Mouse (Mus musculus) liver, embryonic 11.5 days (tissue): Measurements from ENCODE around the gene Prss56. TPM values are rescaled to one million over a fixed set of nuclear protein-coding genes. Genes with fewer than 3 reads are reported as not detected.

ENCODE experiments used
- ATAC-seq: fragments of 200-750 bp; cut with Nextera tagmentation; replicated peaks from 2 replicates; pipeline ENCODE4 v1.8.0; 2017; ENCODE audit warnings: moderate number of reproducible peaks, mild to moderate bottlenecking, moderate TSS enrichment, moderate library complexity; ENCODE audit not compliant: low FRiP score
- DNase-seq: peaks from one replicate; pipeline ENCODE4 v3.0.0-alpha.2; 2017; ENCODE audit warnings: low spot score
- H3K27ac ChIP-seq: fragments of 300-500 bp; sonication (generic); 2 replicates; pipeline ENCODE4 v1.5.1; 2014; ENCODE audit warnings: mild to moderate bottlenecking, low read depth, low read length, control low read depth
- H3K27me3 ChIP-seq: fragments of 300-500 bp; sonication (generic); replicated peaks from 2 replicates; pipeline ENCODE4 v1.6.1; 2014; ENCODE audit warnings: low read length, mixed read lengths; ENCODE audit not compliant: control insufficient read depth, insufficient read depth
- H3K36me3 ChIP-seq: fragments of 300-500 bp; sonication (generic); 2 replicates; pipeline ENCODE4 v1.6.1; 2014; ENCODE audit warnings: mild to moderate bottlenecking, low read length, moderate library complexity, mixed read lengths; ENCODE audit not compliant: control insufficient read depth, insufficient read depth
- H3K4me1 ChIP-seq: fragments of 300-500 bp; sonication (generic); replicated peaks from 2 replicates; pipeline ENCODE4 v1.6.1; 2014; ENCODE audit warnings: low read length, mixed read lengths; ENCODE audit not compliant: control insufficient read depth, insufficient read depth
- H3K4me2 ChIP-seq: fragments of 300-500 bp; sonication (generic); 2 replicates; pipeline ENCODE4 v1.6.1; 2014; ENCODE audit warnings: mild to moderate bottlenecking, control low read depth, moderate library complexity
- H3K4me3 ChIP-seq: fragments of 300-500 bp; sonication (generic); 2 replicates; pipeline ENCODE4 v1.5.1; 2014; ENCODE audit warnings: low read depth, low read length, control low read depth
- H3K9ac ChIP-seq: fragments of 300-500 bp; sonication (generic); 2 replicates; pipeline ENCODE4 v1.6.1; 2014; ENCODE audit warnings: low read depth, low read length, control low read depth
- H3K9me3 ChIP-seq: fragments of 300-500 bp; sonication (generic); 2 replicates; pipeline ENCODE4 v1.6.1; 2016; ENCODE audit warnings: low read length, inconsistent platforms, mixed read lengths; ENCODE audit not compliant: control insufficient read depth
- WGBS: fragments of 180-500 bp; shearing (Covaris S2); extraction: QIAGEN DNeasy Blood & Tissue Kit; methylation state at CpG from one replicate; pipeline ENCODE4 v1.1.7; 2014; 5-methylcytosine and 5-hydroxymethylcytosine counted together
- polyA plus RNA-seq: library from polyadenylated mRNA; unstranded; fragments of >200 nt; fragmentation: Nextera tagmentation; extraction: Ambion mirVana; gene quantifications from 2 replicates; pipeline ENCODE4 v1.2.1, GENCODE M21; 2014

Prss56 gene
- polyA plus RNA-seq, 1 experiment from 2014 or later, result not detected

DNA sequence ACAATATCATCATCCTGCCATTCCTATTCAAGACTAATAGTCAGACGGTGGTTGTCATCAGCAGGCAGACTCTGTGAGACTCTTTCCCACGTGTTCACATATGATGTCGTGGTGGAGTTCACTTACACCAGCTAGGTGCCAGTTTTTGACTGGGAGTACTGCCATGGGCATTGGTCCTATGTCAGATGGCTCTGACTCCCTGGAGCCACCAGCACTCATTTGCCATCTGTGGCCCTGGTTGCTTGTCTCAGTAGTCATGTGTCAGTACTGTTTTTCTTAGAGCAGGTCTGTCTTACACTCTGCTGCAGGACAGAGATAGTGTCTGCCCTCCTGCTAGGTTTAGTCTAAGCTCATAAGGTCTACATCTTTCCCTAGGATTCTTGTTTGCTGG is 44.0 kb downstream of the Prss56 start:
- H3K4me3 ChIP-seq, result no peak overlapping the region
- no peaks in the 10 kb centered on the region for H3K4me1 ChIP-seq
- no peak overlapping the region for H3K9ac ChIP-seq
- no peak overlapping the region for H3K4me2 ChIP-seq
- WGBS, result 97% methylated on average over 3 of the region's 3 CpGs
- H3K9me3 ChIP-seq, result no peaks in the 10 kb centered on the region
- H3K36me3 ChIP-seq, result peaks cover 47% of the 10 kb centered on the region
- no peak overlapping the region for H3K27ac ChIP-seq
- ATAC-seq (no peak), DNase-seq (no peak)
- no peaks in the 10 kb centered on the region for H3K27me3 ChIP-seq

DNA sequence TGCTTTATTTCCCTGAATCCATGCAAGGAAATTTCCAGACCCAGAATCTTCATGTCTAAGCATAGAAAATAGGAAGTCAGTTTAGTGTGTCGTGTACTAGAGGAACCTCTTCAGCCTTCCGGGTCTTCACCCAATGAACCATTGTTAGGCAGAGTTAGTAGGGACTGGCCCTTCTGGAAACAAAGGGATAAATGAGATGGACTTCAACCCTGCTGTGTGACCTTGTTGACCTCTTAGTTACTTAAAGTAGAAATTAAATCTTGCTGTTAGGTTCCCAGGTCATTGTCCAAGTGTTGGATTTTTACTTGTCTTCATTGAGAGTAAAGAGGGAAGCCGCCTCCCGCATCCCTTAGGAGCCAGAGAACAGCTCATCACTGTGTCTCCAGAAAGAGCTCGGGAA is 47.5 kb downstream of the Prss56 start:
- no peak for ATAC-seq
- no peak overlapping the region for H3K4me2 ChIP-seq
- H3K27me3 ChIP-seq, result no peaks in the 10 kb centered on the region
- no peak overlapping the region for H3K27ac ChIP-seq
- H3K9ac ChIP-seq, result no peak overlapping the region
- no peaks in the 10 kb centered on the region for H3K9me3 ChIP-seq
- H3K36me3 ChIP-seq, result peaks cover 36% of the 10 kb centered on the region
- no peak overlapping the region for H3K4me3 ChIP-seq
- H3K4me1 ChIP-seq, result no peaks in the 10 kb centered on the region
- WGBS, result 84% methylated on average over 5 of the region's 5 CpGs
- DNase-seq, result no peak

GRCm38 (mm10) chr1:87232197-87232596 is 49.1 kb downstream of the Prss56 start:
- 92% methylated on average over 7 of the region's 7 CpGs for WGBS
- H3K36me3 ChIP-seq, result peaks cover 22% of the 10 kb centered on the region
- no peak for ATAC-seq

More at GRCm38 (mm10) chr1:87232197-87232596, 49.1 kb downstream of the Prss56 start:
- Histone ChIP-seq H3K9ac (no peak overlapping the region), H3K27me3 (no peaks in the 10 kb centered on the region), H3K4me3 (no peak overlapping the region), H3K27ac (no peak overlapping the region), H3K4me1 (no peaks in the 10 kb centered on the region), H3K4me2 (no peak overlapping the region), H3K9me3 (no peaks in the 10 kb centered on the region)
- DNase-seq, result no peak

Other genes with a start within 250 kb of the Prss56 start
- gene Alppl2, start 93.4 kb upstream of the Prss56 start, polyA plus RNA-seq, result 0.14 TPM in 1 of 2 replicates, not detected in the other
- not detected in 2 replicates for gene Alpi, start 81.7 kb upstream of the Prss56 start, polyA plus RNA-seq
- not detected in 2 replicates for gene Akp3, start 58.3 kb upstream of the Prss56 start, polyA plus RNA-seq
- gene Ecel1, start 26.8 kb upstream of the Prss56 start, polyA plus RNA-seq, result 0.18 and 0.48 TPM in 2 replicates
- gene Chrnd, start 7.3 kb downstream of the Prss56 start, polyA plus RNA-seq, result 0.08 TPM in 1 of 2 replicates, not detected in the other
- 0.55 and 0.62 TPM in 2 replicates for gene Chrng, start 21.3 kb downstream of the Prss56 start, polyA plus RNA-seq
- 151 and 152 TPM in 2 replicates for gene Eif4e2, start 30.6 kb downstream of the Prss56 start, polyA plus RNA-seq
- gene Efhd1, start 81.0 kb downstream of the Prss56 start, polyA plus RNA-seq, result not detected in 2 replicates
- 35.1 and 40.4 TPM in 2 replicates for gene Gigyf2, start 143.7 kb downstream of the Prss56 start, polyA plus RNA-seq
- 0.32 and 1.6 TPM in 2 replicates for gene Kcnj13, start 211.4 kb downstream of the Prss56 start, polyA plus RNA-seq